Mouse (Mus musculus): ENCODE measurements at regions not wholly inside any gene's neighbourhood (a gene's known extent, or its start where the extent isn't known, plus 50 kb on each side); places are given as distances from the start of the nearest gene placed in this dataset.
"Not testable (repeated sequence)": the region's sequence is repeated elsewhere in the genome, so short reads cannot be mapped to it uniquely, and the experiment has no call there.

DNA sequence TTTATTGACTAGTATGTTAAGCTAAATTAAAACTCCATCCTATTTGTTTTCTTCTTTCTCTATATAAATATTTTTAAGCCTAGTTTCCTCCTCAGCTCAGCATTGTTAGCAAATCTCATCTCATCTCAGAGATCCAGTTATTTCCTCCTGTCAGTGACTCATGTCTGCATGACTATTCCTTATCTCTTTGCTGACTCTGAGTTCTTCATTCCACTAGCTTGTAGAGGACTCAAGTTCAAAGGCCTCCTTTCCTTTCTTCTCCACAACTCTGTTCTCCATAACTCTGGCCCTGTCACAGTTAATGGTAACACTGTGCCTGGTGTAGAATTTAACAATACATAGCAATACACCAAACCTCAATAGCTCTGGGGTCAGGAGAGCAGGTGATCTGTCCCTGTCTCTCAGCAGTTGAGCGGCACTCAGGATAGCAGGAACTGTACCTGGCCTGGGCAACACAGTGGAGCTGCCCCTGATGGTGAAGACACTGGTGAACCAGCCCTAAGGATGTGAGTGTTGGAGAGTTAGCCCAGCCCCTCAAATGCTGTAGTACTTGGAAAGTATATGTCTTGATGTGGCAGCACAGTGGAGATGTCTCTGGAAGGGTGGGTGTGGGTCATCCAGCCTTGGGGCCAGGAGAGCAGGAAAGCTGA lies 213.3 kb upstream of the Atp10a start:
- Histone ChIP-seq H3K4me3 (replicated peaks) (no peak overlapping the region), H3K4me1 (no peaks in the 10 kb centered on the region), H3K36me3 (no peaks in the 10 kb centered on the region), H3K27ac (no peak overlapping the region), H3K9ac (no peak overlapping the region), H3K4me2 (no peak overlapping the region), H3K9me3 (no peaks in the 10 kb centered on the region), H3K27me3 (replicated peaks) (no peaks in the 10 kb centered on the region)
- 92% methylated on average over 1 of the region's 1 CpGs for WGBS
- ATAC-seq (ENCODE audit: insufficient read depth, low FRiP score, low read depth): no peak

GRCm38 (mm10) chr7:58443297-58443696 lies 212.7 kb upstream of the Atp10a start:
- Histone ChIP-seq H3K4me3 (replicated peaks) (no peak overlapping the region), H3K27ac (no peak overlapping the region), H3K27me3 (replicated peaks) (no peaks in the 10 kb centered on the region), H3K9me3 (no peaks in the 10 kb centered on the region), H3K4me2 (no peak overlapping the region), H3K4me1 (no peaks in the 10 kb centered on the region), H3K9ac (no peak overlapping the region), H3K36me3 (no peaks in the 10 kb centered on the region)
- 77% methylated on average over 3 of the region's 3 CpGs for WGBS
- no peak for ATAC-seq (ENCODE audit: insufficient read depth, low FRiP score, low read depth)

- Histone ChIP-seq H3K9ac (no peak overlapping the region), H3K27me3 (replicated peaks) (no peaks in the 10 kb centered on the region), H3K4me2 (no peak overlapping the region), H3K27ac (no peak overlapping the region), H3K36me3 (no peaks in the 10 kb centered on the region), H3K4me1 (no peaks in the 10 kb centered on the region), H3K9me3 (no peaks in the 10 kb centered on the region), H3K4me3 (replicated peaks) (no peak overlapping the region)
- ATAC-seq (ENCODE audit: insufficient read depth, low FRiP score, low read depth): no peak
- 82% methylated on average over 1 of the region's 1 CpGs for WGBS
Measured at GRCm38 (mm10) chr7:58445781-58446180, 210.2 kb upstream of the Atp10a start.

DNA sequence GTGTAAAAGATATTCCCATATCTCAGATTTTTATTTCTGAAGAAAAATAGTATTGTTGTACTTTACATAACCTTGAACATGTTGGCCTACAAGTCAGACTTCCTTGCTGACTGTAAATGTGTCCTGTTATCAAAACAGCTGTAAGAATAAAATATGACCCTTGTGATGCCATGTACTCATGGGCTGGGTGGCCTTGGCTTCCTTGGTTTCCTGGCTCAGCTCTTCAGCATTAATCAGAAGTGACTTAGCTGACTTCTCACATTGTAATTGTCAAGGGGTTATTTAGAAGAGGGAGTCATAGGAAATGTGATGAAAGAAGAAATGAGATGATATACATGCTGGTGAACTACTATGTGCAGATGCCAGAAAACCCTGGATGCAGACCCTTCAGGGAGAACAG lies 209.7 kb upstream of the Atp10a start:
- Histone ChIP-seq H3K9me3 (no peaks in the 10 kb centered on the region), H3K9ac (no peak overlapping the region), H3K4me1 (no peaks in the 10 kb centered on the region), H3K36me3 (no peaks in the 10 kb centered on the region), H3K4me2 (no peak overlapping the region), H3K4me3 (replicated peaks) (no peak overlapping the region), H3K27me3 (replicated peaks) (no peaks in the 10 kb centered on the region), H3K27ac (no peak overlapping the region)
- ATAC-seq (ENCODE audit: insufficient read depth, low FRiP score, low read depth): no peak

- WGBS: 54% methylated on average over 3 of the region's 3 CpGs
- H3K36me3 ChIP-seq: no peaks in the 10 kb centered on the region
- ATAC-seq (ENCODE audit: insufficient read depth, low FRiP score, low read depth): no peak
- H3K9ac ChIP-seq: no peak overlapping the region
- no peaks in the 10 kb centered on the region for H3K27me3 ChIP-seq (replicated peaks)
- H3K4me3 ChIP-seq (replicated peaks): no peak overlapping the region
- H3K4me1 ChIP-seq: no peaks in the 10 kb centered on the region
- no peak overlapping the region for H3K4me2 ChIP-seq
- no peaks in the 10 kb centered on the region for H3K9me3 ChIP-seq
- H3K27ac ChIP-seq: no peak overlapping the region
Measured at GRCm38 (mm10) chr7:58448727-58449126, 207.2 kb upstream of the Atp10a start.

DNA sequence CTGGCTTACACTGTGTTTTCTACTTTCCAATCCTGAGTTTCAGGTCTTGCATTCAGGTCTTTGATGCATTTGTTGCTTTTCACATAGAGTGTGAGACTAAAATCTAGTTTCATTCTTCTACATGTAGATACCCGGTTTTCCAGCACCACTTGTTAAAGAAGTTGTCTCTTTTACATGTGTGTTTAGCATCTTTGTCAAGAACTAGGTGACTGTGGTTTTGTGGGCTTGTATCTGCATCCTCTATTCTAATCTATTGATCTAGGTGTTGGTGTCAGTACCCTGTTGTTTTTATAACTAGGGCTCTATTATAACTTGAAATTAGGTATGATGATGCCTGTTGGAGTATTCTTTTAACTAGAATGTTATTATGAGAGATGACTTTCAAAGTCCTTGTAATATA lies 204.0 kb upstream of the Atp10a start:
- WGBS: 64% methylated on average over 1 of the region's 1 CpGs
- no peaks in the 10 kb centered on the region for H3K36me3 ChIP-seq
- H3K4me3 ChIP-seq (replicated peaks): no peak overlapping the region
- no peak overlapping the region for H3K9ac ChIP-seq
- ATAC-seq (ENCODE audit: insufficient read depth, low FRiP score, low read depth): no peak
- H3K27me3 ChIP-seq (replicated peaks): no peaks in the 10 kb centered on the region
- H3K4me2 ChIP-seq: no peak overlapping the region
- H3K4me1 ChIP-seq: no peaks in the 10 kb centered on the region
- H3K9me3 ChIP-seq: no peaks in the 10 kb centered on the region
- H3K27ac ChIP-seq: no peak overlapping the region

DNA sequence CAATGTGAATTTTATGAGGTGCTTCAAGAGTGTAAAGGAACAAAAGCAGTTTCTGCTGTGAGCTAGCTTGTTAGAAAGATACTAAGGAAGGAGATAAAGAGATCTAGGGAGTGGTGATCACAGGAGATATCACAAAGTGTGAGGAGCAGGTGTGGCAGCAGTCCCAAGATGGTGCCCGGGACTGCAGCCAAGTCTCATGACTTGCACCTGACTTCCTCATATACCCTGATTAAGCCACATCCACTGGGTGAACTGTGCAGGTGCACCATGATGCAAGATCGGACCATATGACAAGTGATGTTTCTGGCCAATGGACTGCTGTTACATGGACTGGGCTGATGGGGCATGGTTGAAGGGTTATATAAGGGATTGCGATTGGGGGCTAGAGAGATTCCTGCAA lies 197.8 kb upstream of the Atp10a start:
- H3K4me1 ChIP-seq; H3K4me2 ChIP-seq; H3K9me3 ChIP-seq; ATAC-seq (ENCODE audit: insufficient read depth, low FRiP score, low read depth); H3K27ac ChIP-seq; H3K9ac ChIP-seq; H3K4me3 ChIP-seq (replicated peaks); H3K36me3 ChIP-seq; H3K27me3 ChIP-seq (replicated peaks): not testable (repeated sequence)
- 87% methylated on average over 3 of the region's 3 CpGs for WGBS

DNA sequence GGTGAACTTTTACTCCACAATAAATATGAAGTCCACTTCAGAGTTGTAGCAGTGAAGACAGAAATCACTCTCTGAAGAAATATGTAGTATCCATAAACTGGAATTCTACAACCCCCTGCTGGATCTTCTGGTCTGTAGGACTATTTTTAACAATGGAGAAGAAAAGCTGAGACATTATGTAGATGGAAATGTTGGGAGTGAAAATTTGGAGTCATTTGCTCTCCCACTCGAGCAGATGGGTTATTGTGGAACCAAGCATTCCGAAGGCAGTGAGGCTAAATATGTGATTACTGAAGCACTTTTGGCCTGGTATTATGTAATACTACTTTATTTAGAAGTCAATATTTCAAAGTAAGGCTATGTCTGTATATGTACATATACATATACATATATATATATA lies 195.0 kb upstream of the Atp10a start:
- Histone ChIP-seq H3K9ac (no peak overlapping the region), H3K4me1 (no peaks in the 10 kb centered on the region), H3K4me3 (replicated peaks) (no peak overlapping the region), H3K27me3 (replicated peaks) (no peaks in the 10 kb centered on the region), H3K9me3 (no peaks in the 10 kb centered on the region), H3K36me3 (no peaks in the 10 kb centered on the region), H3K4me2 (no peak overlapping the region), H3K27ac (no peak overlapping the region)
- no peak for ATAC-seq (ENCODE audit: insufficient read depth, low FRiP score, low read depth)
- WGBS: 82% methylated on average over 2 of the region's 2 CpGs

GRCm38 (mm10) chr7:58473150-58473549 lies 182.8 kb upstream of the Atp10a start:
- H3K27ac ChIP-seq: no peak overlapping the region

DNA sequence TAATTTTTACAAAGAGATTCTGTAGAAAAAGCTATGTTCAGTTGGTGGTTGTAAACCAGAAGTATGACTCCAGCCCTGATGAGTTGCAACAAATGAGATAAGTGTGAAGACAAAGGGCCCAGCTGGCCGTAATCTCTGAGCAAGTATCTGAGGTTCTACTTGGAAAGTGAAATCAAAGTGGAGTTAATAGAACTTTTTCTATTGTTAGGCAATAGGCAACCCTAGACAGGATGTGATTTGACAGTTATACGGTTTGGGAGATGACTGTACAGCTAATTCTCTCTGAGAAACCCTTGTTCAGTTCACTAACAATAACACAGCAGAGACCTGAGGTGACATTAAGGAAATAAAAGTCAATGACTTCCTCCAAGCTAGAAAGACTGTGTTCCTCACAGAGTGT lies 180.8 kb upstream of the Atp10a start:
- H3K4me3 ChIP-seq (replicated peaks): no peak overlapping the region
- no peak overlapping the region for H3K9ac ChIP-seq
- no peaks in the 10 kb centered on the region for H3K27me3 ChIP-seq (replicated peaks)
- H3K4me2 ChIP-seq: no peak overlapping the region
- ATAC-seq (ENCODE audit: insufficient read depth, low FRiP score, low read depth): no peak
- H3K27ac ChIP-seq: no peak overlapping the region
- no peaks in the 10 kb centered on the region for H3K36me3 ChIP-seq
- no peaks in the 10 kb centered on the region for H3K9me3 ChIP-seq
- H3K4me1 ChIP-seq: no peaks in the 10 kb centered on the region
- WGBS: 58% methylated on average over 2 of the region's 2 CpGs

More at GRCm38 (mm10) chr7:58473150-58473549, 182.8 kb upstream of the Atp10a start:
- ATAC-seq (ENCODE audit: insufficient read depth, low FRiP score, low read depth): no peak
- H3K36me3 ChIP-seq: no peaks in the 10 kb centered on the region
- H3K4me3 ChIP-seq (replicated peaks): no peak overlapping the region
- H3K4me2 ChIP-seq: no peak overlapping the region
- H3K9me3 ChIP-seq: no peaks in the 10 kb centered on the region
- H3K27me3 ChIP-seq (replicated peaks): no peaks in the 10 kb centered on the region
- 42% methylated on average over 3 of the region's 3 CpGs for WGBS
- no peak overlapping the region for H3K9ac ChIP-seq
- H3K4me1 ChIP-seq: no peaks in the 10 kb centered on the region

DNA sequence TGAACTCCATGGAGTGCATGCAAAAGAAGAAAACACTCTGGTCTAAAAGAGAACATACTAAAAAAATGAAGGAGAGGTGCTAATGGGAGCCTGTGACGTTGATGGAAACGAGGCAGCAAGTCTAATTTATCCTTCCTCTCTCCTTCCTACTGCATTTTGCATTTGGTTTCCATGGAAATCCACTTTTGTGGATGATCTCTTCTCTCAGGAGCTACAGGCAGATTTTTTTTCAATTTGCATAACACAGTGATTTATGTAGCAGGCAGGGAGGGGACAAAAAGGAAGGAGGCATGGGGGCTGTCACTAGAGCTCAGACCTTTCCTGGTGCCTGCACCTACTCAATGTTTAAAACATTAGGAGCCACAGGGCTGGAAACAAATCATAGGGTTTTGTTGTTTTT lies 167.7 kb upstream of the Atp10a start:
- no peak for ATAC-seq (ENCODE audit: insufficient read depth, low FRiP score, low read depth)
- 68% methylated on average over 2 of the region's 2 CpGs for WGBS
- no peaks in the 10 kb centered on the region for H3K36me3 ChIP-seq
- no peaks in the 10 kb centered on the region for H3K4me1 ChIP-seq
- H3K27ac ChIP-seq: no peak overlapping the region
- no peak overlapping the region for H3K4me3 ChIP-seq (replicated peaks)
- H3K4me2 ChIP-seq: no peak overlapping the region
- no peaks in the 10 kb centered on the region for H3K9me3 ChIP-seq
- H3K27me3 ChIP-seq (replicated peaks): no peaks in the 10 kb centered on the region
- no peak overlapping the region for H3K9ac ChIP-seq

All from stomach, embryonic 15.5 days (tissue).